Mouse (Mus musculus): Measurements from ENCODE around the gene Smco1.
A peak's percentile ranks its signal among the peaks of the same experiment; 100 is the strongest.
"Not testable (repeated sequence)": the region's sequence is repeated elsewhere in the genome, so short reads cannot be mapped to it uniquely, and the experiment has no call there.

Gene Smco1

DNA sequence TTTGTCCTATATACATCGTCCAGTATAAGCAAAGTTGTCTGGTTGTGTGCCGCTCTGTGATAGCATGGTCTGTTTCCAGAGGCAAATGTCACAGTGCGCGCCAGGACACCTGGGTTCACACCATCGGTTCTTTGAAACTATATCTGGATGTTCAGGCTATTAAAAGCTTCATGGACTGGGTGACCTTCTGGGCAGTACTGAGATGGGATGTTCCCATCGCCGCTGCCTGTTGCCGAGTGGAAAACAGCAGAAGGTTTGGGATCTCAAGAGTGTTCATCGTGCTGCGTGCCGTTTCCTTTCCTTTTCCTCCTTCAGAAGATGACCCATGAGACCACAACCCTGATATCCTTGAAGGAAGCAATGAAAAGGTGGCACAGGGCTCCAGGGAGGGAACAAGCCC lies at the start of gene Smco1:
TSS of gene Smco1 (plus strand) at position 178 of the 400 bp plus-strand sequence.
- no peak for DNase-seq

DNA sequence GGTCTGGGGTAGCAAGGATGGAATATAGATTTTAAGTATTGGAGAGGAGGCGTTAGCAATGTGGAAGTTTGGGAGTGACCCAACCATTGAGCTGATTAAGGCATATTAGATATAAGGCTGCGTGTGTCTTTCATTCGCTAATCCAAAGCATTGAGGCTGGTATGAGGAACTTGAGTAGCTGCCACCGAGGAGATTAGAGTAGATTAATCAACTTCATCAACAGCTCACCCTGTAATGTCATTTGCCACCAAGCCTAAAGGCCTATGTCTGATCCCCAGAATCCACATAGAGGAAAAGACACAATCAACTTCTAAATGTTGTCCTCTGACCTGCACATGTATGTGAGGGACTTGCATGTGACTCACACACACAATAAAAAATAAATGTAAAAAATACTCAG lies 49.5 kb upstream of the Smco1 start:
- no peak for DNase-seq

GRCm38 (mm10) chr16:32222399-32222798 lies 48.9 kb upstream of the Smco1 start:
- DNase-seq: no peak

GRCm38 (mm10) chr16:32232050-32232449 lies 39.2 kb upstream of the Smco1 start:
- DNase-seq: not testable (repeated sequence)

DNA sequence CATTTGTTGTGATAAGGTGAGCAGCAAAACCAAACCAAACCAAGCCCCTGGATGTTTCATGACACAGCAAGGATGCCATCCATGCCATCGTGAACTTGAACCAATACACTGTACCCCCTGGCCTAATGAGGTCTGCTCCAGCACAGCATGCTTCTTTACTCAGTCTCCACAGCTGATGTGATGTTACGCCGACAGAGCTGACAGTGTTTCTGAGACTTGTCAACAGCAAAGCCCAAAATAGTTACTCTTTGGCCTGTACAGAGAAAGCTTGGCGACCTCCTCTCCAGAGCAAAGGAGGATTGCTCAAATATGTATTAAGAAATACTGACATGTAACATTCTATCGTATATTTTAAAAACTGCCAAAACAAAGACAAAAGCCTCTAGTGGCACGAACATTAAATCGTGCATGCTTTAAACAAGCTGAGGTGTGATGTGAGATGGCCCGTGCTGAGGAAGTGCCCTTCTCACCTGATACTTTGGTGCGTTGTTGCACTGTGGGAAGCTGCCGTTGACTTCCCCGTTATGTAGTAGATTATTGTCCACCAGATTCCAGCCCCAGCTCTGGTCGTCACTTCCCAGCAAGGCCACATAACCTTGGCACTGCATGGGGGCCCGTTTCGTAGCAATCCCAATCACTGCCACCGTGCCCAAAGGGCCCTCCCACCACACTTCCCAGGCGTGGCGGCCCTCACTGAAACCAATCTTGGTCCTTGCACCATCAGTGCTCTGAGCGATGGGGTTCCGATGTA lies 33.2 kb upstream of the Smco1 start:
- no peak for DNase-seq

DNA sequence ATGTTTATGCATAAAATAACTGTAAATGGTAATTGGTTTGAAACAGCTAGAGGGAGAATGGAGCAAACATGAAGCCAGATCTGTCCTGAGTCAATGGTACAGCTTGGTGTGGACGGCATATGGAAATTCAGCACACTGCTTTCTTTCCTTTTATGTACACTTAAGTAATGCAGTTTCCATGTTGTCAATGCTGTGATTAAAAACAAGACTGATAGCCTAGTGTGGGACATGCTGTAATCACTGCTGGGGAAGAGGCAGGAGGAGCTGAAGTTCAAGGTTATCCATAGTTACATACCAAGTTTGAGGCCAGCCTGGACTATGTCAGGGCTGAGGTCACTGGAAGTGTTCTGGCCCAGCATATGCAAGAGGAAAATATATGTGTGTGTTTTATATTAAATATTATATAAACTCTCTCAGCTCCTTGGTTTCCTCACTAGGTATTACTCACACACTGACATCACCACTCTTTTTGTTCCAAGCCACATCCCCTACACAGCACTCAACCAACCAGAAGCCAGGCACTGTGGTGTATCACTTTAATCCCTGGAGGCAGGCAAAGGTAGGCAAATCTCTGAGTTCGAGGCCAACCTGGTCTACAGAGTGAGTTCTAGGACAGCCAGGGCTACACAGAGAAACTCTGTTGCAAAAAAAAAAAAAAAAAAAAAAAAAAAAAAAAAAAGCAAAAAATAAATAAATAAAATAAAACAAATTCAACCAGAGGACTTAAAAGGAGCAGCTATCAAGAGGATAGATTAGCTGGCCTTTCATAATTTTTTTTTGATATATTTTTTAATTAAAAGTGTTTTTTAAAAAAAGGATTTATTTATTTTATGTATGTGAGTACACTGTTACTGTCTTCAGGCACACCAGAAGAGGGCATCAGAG lies 31.6 kb upstream of the Smco1 start:
- no peak for DNase-seq

GRCm38 (mm10) chr16:32243901-32244300 lies 27.4 kb upstream of the Smco1 start:
- DNase-seq: no peak

DNA sequence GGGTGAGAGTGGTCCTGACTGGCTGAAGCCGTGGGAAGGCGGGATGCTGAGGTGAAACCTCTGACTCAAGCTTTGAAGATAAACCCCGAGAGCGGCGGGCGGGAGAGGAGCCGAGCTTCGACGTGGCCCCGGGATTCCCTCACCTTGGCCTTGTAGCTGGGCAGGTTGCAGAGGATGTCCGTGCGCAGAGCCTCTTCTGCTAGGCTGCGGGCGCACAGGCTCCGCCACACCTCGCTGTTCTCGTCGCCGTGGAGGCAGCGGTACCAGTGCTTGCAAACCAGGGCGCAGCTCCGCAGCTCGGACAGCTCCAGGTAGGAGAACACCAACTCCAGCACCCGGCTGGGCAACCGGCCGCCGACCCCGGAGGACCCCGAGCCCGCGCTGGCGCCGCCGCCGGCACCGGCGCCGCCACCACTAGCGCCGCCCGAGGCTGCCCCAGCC lies 24.9 kb upstream of the Smco1 start:
- peak; percentile 22 to 26 for DNase-seq

- peak; percentile 97 to 98 for DNase-seq
Measured at GRCm38 (mm10) chr16:32246952-32247370, 24.3 kb upstream of the Smco1 start, which contains the start of the genes Fbxo45 and Wdr53. TSS of gene Fbxo45 (minus strand) at chr16:32247158. TSS of gene Wdr53 (plus strand) at chr16:32247227.

GRCm38 (mm10) chr16:32264225-32264624 lies 7.0 kb upstream of the Smco1 start:
- peak in 1 of 2 experiments; percentile 31 for DNase-seq

- no peak for DNase-seq
Measured at GRCm38 (mm10) chr16:32273338-32273737, 2.1 kb downstream of the Smco1 start.

GRCm38 (mm10) chr16:32275041-32275440 lies 3.8 kb downstream of the Smco1 start:
- DNase-seq: no peak

DNA sequence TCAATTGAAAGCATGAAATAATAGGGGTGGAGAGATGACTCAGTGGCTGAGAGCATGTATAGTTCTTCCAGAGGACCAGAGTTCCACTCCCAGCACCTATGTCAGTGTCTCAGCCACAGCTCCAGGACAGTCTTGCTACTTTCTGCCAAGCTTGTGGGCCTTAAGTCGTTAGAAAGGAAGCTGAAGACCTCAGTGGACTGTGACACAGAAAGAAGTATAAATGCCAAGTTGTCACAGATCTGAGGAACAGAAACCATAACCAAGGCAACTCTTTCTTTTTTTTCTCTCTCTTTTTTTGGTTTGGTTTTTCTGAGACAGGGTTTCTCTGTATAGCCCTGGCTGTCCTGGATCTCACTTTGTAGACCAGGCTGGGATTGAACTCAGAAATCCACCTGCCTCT lies 4.6 kb downstream of the Smco1 start:
- DNase-seq: no peak

DNA sequence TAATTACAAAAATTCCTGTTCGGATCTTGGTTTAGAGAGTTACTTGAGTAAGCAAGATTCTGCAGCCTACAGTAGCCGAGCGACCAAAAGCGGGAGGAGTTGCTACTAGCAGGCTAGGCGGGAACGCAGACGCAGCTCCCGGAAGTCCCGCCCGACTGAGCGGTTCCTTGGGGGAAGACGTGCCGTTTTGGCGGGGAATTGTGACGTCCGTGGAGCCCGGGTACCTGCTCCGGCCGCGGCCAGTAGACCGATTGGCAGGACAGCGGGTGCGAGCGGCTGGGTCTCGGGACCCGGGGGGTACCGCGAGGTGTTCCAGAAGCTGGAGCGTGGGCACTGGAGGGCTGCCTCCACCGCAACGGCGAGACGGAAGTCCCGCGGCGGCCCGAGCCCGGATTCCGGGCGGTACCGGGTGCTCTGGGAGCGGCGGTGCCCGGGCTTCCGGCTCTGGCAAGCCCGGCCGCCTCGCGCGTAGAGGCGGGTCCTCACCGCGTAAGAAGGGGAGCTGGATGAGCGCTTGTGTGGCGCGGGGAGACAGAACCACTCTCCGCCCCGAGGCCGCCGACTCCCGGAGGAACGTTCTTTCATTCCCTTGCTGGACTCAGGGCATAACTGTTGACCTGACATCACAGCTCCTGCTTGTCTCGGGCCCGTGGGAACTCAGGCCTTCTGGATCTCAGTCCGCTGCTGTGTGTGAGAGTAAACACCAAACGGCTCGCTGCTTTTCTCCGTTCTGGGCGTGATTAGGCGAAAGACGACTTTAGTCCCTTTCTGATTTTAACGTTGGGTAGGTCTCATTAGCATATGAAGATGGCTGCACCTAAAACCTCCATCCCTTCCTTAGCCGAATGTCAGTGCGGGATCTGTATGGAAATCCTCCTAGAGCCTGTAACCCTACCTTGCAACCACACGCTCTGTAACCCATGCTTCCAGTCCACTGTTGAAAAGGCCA lies 6.3 kb downstream of the Smco1 start, which contains the start of gene Rnf168:
TSS of gene Rnf168 (plus strand) at position 152 of the 949 bp plus-strand sequence.
- DNase-seq: peak; percentile 89 to 91

- no peak for DNase-seq
Measured at GRCm38 (mm10) chr16:32278396-32278795, 7.1 kb downstream of the Smco1 start.

- DNase-seq: no peak
Measured at GRCm38 (mm10) chr16:32280211-32280610, 8.9 kb downstream of the Smco1 start.

- DNase-seq: no peak
Measured at GRCm38 (mm10) chr16:32282608-32283007, 11.3 kb downstream of the Smco1 start.

- DNase-seq: no peak
Measured at GRCm38 (mm10) chr16:32291821-32292220, 20.6 kb downstream of the Smco1 start.

DNA sequence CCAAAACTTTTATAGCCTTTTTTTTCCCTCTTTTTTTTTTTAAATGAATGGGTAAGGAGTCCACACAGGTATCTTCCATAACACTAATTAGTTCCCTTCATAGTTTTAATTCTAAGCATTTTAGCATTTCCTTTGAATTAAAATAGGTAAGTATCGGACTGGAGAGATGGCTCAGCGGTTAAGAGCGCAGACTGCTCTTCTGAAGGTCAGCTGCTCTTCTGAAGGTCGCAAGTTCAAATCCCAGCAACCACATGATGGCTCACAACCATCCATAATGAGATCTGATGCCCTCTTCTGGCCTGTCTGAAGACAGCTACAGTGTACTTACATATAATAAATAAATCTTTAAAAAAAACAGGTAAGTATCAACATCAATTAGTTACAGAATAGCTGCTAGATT lies 28.3 kb downstream of the Smco1 start:
- DNase-seq: not testable (repeated sequence)

DNA sequence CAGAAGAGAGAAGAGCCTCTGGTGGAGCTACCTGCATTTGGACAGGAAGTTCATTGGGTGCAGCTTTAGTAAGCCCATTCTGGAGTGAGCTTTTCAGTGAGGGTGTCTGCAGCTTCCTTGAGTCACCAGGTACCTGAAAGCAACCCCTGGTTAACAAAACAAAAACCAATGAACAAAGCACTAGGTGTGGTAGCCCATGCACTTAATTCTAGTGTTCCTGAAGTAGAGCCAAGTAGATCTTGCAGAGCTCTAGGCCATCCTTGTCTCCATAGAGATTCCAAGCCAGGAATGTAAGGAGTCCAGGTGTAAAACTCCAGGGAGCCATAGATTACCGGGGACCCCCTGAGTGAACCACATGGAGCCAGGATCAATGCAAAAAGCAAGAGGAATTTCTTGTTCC lies 31.8 kb downstream of the Smco1 start:
- DNase-seq: no peak

DNA sequence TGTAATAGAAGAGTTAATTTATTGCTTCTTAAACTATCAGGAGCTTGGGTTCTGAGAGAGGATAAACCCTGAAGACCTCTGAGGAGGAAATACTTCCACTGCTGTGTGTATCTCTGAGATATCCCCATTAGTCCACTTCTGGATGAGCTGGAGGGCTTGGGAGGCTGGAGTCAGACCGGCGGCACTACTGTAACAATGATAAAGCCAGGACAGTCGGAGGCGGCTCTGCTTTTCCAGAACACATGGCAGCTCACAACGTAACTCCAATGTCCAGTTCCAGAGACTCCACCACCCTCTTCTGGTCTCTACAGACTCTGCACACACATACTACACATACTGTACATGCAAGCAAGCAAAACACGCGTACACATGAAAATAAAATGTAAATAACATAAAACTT lies 32.6 kb downstream of the Smco1 start:
- no peak for DNase-seq

- DNase-seq: no peak
Measured at GRCm38 (mm10) chr16:32311970-32312369, 40.7 kb downstream of the Smco1 start.
